Mouse (Mus musculus) heart, embryonic 14.5 days (tissue): ENCODE data around the gene Hand1. TPM values are rescaled to one million over a fixed set of nuclear protein-coding genes. Genes with fewer than 3 reads are reported as not detected.

Experiments used
- ATAC-seq: fragments of 200-750 bp; cut with Nextera tagmentation; 2 replicates; pipeline ENCODE4 v1.8.0; 2017; ENCODE audit warnings: low read depth, moderate TSS enrichment; ENCODE audit not compliant: insufficient number of reproducible peaks, insufficient read depth, low FRiP score
- H3K27ac ChIP-seq, 2 experiments: fragments of 200-500 bp in 1 of 2; fragments of 300-500 bp in 1 of 2; sonication (generic) in 1 of 2; replicated peaks in 1 of 2; 2 replicates each; pipeline ENCODE4 v1.5.1; 2012 to 2014; ENCODE audit warnings: low read depth in 2 of 2, low read length in 2 of 2, control low read depth in 1 of 2, mild to moderate bottlenecking in 1 of 2, mixed read lengths in 1 of 2; ENCODE audit not compliant: control insufficient read depth in 1 of 2, insufficient read depth in 1 of 2
- H3K27me3 ChIP-seq: fragments of 300-500 bp; sonication (generic); 2 replicates; pipeline ENCODE4 v1.6.1; 2014; ENCODE audit warnings: mild to moderate bottlenecking, low read length, control low read depth; ENCODE audit not compliant: control insufficient read depth, insufficient read depth
- H3K36me3 ChIP-seq: fragments of 300-500 bp; sonication (generic); 2 replicates; pipeline ENCODE4 v1.6.1; 2014; ENCODE audit warnings: mild to moderate bottlenecking, control low read depth, low read length, mixed read lengths; ENCODE audit not compliant: control insufficient read depth, insufficient read depth
- H3K4me1 ChIP-seq, 2 experiments: fragments of 200-500 bp in 1 of 2; fragments of 300-500 bp in 1 of 2; sonication (generic) in 1 of 2; 2 replicates each; pipeline ENCODE4 v1.6.1; 2012 to 2014; ENCODE audit warnings: low read length in 2 of 2, control low read depth in 1 of 2, mixed read lengths in 1 of 2; ENCODE audit not compliant: control insufficient read depth in 2 of 2, insufficient read depth in 2 of 2
- H3K4me2 ChIP-seq: fragments of 300-500 bp; sonication (generic); 2 replicates; pipeline ENCODE4 v1.6.1; 2014; ENCODE audit warnings: mild to moderate bottlenecking, low read length
- H3K4me3 ChIP-seq, 2 experiments: fragments of 200-500 bp in 1 of 2; fragments of 300-500 bp in 1 of 2; sonication (generic) in 1 of 2; 2 replicates each; pipeline ENCODE4 v1.5.1; 2012 to 2014; ENCODE audit warnings: low read length in 2 of 2, mild to moderate bottlenecking in 2 of 2, control low read depth in 1 of 2, low read depth in 1 of 2, moderate library complexity in 1 of 2; ENCODE audit not compliant: control insufficient read depth in 1 of 2, insufficient read depth in 1 of 2
- H3K9ac ChIP-seq: fragments of 300-500 bp; sonication (generic); 2 replicates; pipeline ENCODE4 v1.6.1; 2014; ENCODE audit warnings: mild to moderate bottlenecking, low read length
- H3K9me3 ChIP-seq: fragments of 300-500 bp; sonication (generic); 2 replicates; pipeline ENCODE4 v1.6.1; 2016; ENCODE audit warnings: low read length, control low read depth; ENCODE audit not compliant: control insufficient read depth
- WGBS: fragments of 180-500 bp; shearing (Covaris S2); extraction: QIAGEN DNeasy Blood & Tissue Kit; methylation state at CpG from one replicate; pipeline ENCODE4 v1.1.7; 2014; 5-methylcytosine and 5-hydroxymethylcytosine counted together
- polyA plus RNA-seq: library from polyadenylated mRNA; unstranded; fragments of >200 nt; fragmentation: Nextera tagmentation; extraction: Ambion mirVana; gene quantifications from 2 replicates; pipeline ENCODE4 v1.2.1, GENCODE M21; 2014

Gene Hand1
- polyA plus RNA-seq, 1 experiment from 2014 or later = 13.0 TPM

DNA sequence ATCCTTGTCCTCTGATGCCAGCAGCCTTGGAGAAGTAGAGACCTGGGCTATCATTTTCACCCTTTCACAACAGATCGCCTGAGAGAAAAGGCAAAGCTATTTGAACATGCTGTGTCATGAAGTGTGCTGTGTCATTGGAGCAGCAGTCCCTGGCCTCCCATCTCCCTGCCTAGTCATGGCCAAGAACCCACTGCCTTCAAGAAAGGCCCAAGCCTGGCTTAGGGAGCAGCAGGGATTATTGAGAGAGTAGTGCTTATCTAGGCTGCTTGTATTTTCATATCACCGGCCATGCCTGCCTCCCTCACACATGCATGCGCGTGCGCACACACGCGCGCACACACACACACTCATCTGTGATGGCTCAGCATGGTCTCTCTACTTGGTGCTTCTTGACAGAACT is 20.4 kb downstream of the Hand1 start:
- no peak overlapping the region for H3K27ac ChIP-seq
- H3K4me1 ChIP-seq = peaks cover 3 to 5% of the 10 kb centered on the region in 2 experiments; a peak in 3 of 4 replicates
- 91% methylated on average over 8 of the region's 8 CpGs for WGBS
- H3K4me2 ChIP-seq = no peak overlapping the region
- no peaks in the 10 kb centered on the region for H3K27me3 ChIP-seq
- H3K36me3 ChIP-seq = peaks cover 47% of the 10 kb centered on the region
- ATAC-seq = no peak
- H3K9ac ChIP-seq = no peak overlapping the region
- H3K9me3 ChIP-seq = no peaks in the 10 kb centered on the region
- no peak overlapping the region for H3K4me3 ChIP-seq

DNA sequence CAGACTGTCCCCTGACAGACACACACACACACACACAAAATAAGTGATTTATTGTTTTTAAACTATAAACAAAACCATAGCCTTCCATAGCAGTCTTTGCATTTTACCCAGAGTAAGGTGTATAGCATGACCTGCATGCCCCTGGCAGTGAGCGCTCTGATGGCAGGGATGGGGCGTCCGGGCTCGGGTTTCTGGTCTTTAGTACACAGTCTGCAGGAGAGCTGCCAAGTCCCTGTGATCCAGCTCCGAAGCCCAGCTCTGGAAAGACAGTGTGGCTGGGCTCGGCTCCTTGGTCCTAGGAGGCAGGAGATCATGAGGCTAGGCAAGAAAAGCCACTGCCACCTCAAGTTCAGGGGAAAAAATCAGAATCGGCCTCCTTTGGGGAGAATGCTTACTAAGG is 21.6 kb downstream of the Hand1 start:
- peaks cover 55% of the 10 kb centered on the region for H3K36me3 ChIP-seq

DNA sequence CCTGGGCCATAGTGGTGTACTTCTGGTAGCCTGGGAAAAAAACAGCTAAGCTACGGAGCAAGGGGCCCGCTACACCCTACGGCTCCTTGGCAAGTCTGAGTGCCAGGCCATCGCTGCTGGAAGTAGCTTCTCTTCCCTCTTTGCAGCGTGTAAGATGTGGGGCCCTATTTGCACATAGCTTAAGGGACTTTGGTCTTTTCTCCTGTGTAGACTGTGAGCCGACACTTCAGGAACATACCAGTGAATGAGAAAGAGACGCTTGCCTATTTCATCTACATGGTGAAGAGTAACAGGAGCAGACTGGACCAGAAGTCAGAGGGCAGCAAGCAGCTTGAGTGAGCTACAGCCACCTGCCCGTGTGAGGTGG is 22.9 kb downstream of the Hand1 start:
- 85% methylated on average over 8 of the region's 8 CpGs for whole genome bisulfite sequencing
- Histone ChIP-seq H3K27ac (no peak overlapping the region), H3K27me3 (no peaks in the 10 kb centered on the region), H3K9ac (no peak overlapping the region), H3K4me2 (no peak overlapping the region), H3K36me3 (peaks cover 58% of the 10 kb centered on the region), H3K4me3 (no peak overlapping the region), H3K9me3 (no peaks in the 10 kb centered on the region), H3K4me1 (peaks cover 3 to 5% of the 10 kb centered on the region in 2 experiments; a peak in 3 of 4 replicates)
- ATAC-seq = no peak

More for the DNA sequence above, 21.6 kb downstream of the Hand1 start:
- Histone ChIP-seq H3K4me1 (peaks cover 3 to 5% of the 10 kb centered on the region in 2 experiments; a peak in 3 of 4 replicates), H3K9me3 (no peaks in the 10 kb centered on the region), H3K27me3 (no peaks in the 10 kb centered on the region), H3K4me3 (no peak overlapping the region), H3K4me2 (no peak overlapping the region), H3K27ac (no peak overlapping the region), H3K9ac (no peak overlapping the region)
- no peak for ATAC-seq
- WGBS = 89% methylated on average over 7 of the region's 7 CpGs

DNA sequence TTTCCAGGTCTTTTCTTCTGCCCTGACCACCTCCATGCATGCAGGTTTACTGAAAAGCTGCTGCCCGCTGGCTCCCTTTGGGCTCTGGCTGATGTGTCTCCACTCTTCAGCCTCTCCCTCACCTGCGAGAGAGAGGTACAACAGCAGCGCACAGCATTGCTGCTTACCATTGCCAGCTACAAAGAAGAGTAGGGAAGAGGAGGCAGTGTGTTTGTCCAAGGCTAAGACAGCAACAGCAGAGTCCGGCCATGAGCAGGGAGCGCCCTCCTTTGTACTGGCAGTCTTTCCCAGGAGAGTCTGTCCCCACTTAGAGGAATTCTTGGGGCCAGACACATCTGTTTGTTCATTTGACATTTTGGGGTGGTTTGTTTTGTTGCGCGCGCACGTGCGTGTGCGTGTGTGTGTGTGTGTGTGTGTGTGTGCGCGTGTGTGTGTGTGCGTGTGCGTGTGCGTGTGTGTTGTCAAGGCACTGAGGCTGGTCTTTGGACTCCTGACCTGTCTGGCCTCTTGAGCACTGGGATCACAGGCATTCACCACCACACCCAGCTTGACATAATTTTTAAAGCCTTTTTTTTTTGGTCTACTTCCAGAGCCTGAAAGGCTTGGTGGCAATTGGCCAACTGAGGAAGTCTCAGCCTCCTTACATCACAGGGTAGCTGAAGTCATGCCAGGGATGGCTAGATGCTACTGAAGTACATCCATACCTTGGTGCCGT is 23.4 kb downstream of the Hand1 start:
- Histone ChIP-seq H3K4me2 (no peak overlapping the region), H3K4me1 (peaks cover 3 to 5% of the 10 kb centered on the region in 2 experiments; a peak in 3 of 4 replicates), H3K9ac (no peak overlapping the region), H3K9me3 (no peaks in the 10 kb centered on the region), H3K27me3 (no peaks in the 10 kb centered on the region), H3K27ac (no peak overlapping the region), H3K36me3 (peaks cover 58% of the 10 kb centered on the region), H3K4me3 (no peak overlapping the region)
- no peak for ATAC-seq
- WGBS = 89% methylated on average over 17 of the region's 17 CpGs

DNA sequence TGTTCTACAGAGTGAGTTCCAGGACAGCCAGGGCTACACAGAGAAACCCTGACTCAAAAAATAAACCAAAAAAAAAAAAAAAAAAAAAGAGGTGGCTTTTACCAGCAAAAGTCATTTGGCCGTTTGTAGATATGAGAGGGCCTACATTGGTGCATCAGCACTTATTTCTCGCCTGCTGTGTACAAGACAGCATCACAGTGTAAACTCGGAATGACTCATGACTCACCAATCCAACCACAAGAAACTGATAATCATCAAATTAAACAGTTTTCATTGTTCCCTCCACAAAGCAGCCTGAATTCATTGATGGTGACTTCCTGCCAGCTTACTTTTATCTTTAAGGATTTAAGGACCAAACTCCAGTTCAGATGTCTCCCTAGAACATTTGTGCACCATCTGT is 27.6 kb downstream of the Hand1 start:
- H3K4me2 ChIP-seq = no peak overlapping the region
- 77% methylated on average over 3 of the region's 3 CpGs for WGBS

DNA sequence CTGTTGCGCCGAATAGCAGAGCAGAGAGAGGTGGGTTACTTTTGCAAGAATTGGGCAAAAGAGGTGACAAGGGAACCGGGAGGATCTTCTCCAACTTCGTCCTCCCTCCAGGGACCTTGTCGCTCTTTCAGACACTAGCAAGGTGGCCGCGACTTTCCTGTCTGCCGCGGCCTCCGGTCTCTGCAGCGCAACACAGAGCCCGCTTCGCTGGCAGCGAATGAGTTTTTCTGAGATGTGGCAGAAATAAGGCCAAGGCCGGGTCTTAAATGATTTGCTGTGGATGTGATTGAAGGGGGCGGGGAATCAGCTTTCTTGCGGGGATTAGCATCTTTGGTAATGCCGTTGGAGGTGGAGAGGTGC is 30.1 kb downstream of the Hand1 start:
- H3K4me2 ChIP-seq = peak overlapping the region; percentile 91
- H3K9me3 ChIP-seq = no peaks in the 10 kb centered on the region
- H3K27ac ChIP-seq = peak overlapping the region in 1 of 2 experiments; percentile 81; a peak in 1 of 4 replicates
- H3K4me3 ChIP-seq = peak overlapping the region; percentile 85
- no peaks in the 10 kb centered on the region for H3K27me3 ChIP-seq
- under 1% methylated on average over 18 of the region's 18 CpGs for WGBS
- peaks cover 10 to 22% of the 10 kb centered on the region in 2 experiments for H3K4me1 ChIP-seq
- H3K36me3 ChIP-seq = peaks cover 14% of the 10 kb centered on the region; the same call in 1 of the 2 replicates
- ATAC-seq = no peak
- H3K9ac ChIP-seq = peak overlapping the region; percentile 93

More for the DNA sequence above, 27.6 kb downstream of the Hand1 start:
- H3K27ac ChIP-seq = no peak overlapping the region
- H3K9me3 ChIP-seq = no peaks in the 10 kb centered on the region
- no peaks in the 10 kb centered on the region for H3K27me3 ChIP-seq
- H3K36me3 ChIP-seq = peaks cover 35% of the 10 kb centered on the region
- H3K9ac ChIP-seq = no peak overlapping the region
- no peak overlapping the region for H3K4me3 ChIP-seq
- H3K4me1 ChIP-seq = peaks cover 11 to 24% of the 10 kb centered on the region in 2 experiments
- ATAC-seq = no peak

DNA sequence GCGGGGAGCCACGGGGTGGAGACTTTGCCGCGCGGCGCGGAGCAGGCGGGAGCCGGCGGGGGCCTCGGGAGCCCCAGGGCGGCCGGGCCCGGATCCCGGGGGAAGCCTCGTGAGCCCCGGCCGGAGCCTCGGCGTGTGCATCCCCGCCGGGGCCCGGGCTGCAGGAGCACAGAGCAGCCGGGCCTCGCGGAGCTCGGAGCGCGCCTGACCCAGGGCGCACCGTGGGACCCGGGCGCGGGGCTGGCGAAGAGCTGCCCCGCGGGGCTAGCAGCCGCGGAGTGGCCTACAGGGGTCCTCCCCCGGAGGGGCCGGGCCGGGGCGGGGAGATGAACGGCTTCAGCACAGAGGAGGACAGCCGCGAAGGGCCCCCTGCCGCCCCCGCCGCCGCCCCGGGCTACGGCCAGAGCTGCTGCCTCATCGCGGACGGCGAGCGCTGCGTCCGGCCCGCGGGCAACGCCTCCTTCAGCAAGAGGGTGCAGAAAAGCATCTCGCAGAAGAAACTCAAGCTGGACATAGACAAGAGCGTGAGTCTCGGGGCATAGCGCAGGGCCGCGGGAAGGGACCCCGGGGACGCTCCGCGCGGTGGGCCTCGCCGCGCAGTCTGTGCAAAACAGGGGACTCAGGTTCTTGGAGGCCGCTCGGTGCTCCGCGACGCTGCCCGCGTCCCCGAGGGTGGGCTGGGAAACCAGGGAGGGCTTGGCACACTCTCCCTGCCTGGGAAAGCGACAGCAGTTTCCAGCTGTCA is 30.7 kb downstream of the Hand1 start:
- peak overlapping the region; percentile 85 for H3K4me3 ChIP-seq
- no peaks in the 10 kb centered on the region for H3K9me3 ChIP-seq
- peaks cover 8 to 22% of the 10 kb centered on the region in 2 experiments for H3K4me1 ChIP-seq
- H3K27ac ChIP-seq = peak overlapping the region; percentile 5 to 81; a peak in 2 of 4 replicates
- ATAC-seq = peak; percentile 60
- H3K4me2 ChIP-seq = peak overlapping the region; percentile 91
- peak overlapping the region; percentile 93 for H3K9ac ChIP-seq
- peaks cover 10% of the 10 kb centered on the region; the same call in 1 of the 2 replicates for H3K36me3 ChIP-seq
- no peaks in the 10 kb centered on the region for H3K27me3 ChIP-seq
- WGBS = under 1% methylated on average over 74 of the region's 85 CpGs
